Mouse (Mus musculus): ENCODE data around the gene Igsf6.
A peak's percentile ranks its signal among the peaks of the same experiment; 100 is the strongest.

Igsf6 gene

DNA sequence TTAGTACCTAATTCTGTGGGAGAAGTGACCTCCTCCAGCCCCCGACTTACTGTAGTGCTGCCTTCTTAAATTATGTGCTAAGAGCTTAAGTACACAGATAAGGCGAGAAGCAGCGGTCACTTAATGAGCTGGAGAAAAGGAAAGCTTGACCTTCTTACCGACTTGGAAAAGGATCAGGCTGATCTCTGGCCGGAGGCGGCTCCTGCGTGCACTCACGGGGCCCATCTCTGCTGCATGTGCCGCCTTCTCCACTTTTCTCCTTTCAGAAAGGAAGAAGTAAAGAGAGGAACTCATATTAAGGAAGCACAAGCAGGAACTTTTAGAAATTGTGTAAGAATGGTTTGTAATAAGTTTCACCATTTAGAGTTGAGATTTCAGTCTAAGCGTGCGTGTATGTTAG lies at the start of gene Igsf6:
Igsf6 (minus strand) TSS at position 292 of the 400 bp plus-strand sequence.
- DNase-seq (ENCODE audit: low spot score): no peak

DNA sequence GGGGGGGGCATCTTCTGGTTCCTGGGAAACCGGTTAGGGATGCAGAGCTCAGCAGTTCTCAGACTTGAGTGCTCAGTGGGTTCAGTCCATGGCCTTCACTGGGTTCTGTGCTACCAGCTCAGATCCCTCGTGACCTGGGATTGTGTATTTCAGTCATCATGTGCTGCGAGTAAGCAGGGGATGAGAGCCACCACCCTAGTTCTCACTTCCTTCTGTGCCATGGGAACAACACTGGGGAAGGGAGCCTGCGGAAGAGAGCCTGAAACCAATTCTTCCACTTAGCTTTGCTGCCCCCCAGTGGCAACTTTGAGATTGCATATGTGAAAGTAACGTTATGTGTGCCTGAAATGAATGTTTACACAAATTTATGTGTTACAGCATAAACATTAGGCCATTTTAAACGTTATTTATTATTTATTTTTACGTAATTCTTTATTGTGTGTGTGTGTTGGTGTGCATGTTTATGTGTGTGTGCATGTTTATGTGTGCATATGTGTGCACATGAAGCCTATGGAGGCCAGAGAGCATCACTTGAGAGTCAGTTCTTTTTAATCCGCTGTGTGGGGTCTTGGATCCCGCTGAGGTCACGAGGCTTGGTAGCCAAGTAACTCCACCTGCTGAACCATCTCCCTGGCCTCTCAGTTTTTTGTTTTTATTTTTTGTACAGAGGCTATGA lies 45.9 kb upstream of the Igsf6 start:
- DNase-seq (ENCODE audit: low spot score): peak; percentile 94

DNA sequence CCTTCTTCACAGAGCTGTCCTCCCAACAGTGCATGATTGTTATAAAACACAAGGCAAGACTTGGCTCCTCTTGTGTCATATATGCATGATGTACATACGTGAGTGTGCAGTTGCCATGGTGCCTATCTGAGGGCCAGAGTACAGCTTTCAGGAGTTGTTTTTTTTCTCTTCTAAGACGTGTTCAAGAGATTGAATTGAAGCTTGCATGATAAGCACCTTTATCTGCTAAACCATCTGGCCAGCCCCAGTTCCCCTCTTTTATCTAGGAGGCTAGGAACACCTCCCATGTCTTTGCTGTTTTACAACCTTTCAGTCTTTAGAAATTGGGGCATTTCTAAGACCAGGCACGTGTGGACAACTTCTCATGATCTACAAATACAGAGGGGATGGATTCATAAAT lies 37.4 kb upstream of the Igsf6 start:
- no peak for DNase-seq (ENCODE audit: low spot score)

DNA sequence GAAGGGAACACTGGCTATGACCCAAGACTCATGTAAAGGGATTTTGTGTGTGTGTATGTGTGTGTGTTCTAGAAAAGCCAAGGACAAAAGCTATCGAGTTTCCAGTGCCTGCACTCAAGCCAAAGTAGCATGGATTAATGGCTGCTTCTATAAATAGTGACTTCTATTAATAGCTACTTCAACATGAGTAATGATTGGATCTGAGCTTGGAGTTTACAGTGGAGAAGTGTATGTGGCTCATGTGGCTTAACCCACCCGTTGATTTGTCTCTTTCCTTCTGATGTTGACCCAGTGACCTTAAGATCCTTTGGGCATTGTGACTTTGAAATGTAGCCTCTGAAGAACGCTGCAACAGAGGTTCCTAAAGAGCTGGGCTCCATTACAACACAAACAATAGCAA lies 36.9 kb upstream of the Igsf6 start:
- DNase-seq (ENCODE audit: low spot score): peak; percentile 19

DNA sequence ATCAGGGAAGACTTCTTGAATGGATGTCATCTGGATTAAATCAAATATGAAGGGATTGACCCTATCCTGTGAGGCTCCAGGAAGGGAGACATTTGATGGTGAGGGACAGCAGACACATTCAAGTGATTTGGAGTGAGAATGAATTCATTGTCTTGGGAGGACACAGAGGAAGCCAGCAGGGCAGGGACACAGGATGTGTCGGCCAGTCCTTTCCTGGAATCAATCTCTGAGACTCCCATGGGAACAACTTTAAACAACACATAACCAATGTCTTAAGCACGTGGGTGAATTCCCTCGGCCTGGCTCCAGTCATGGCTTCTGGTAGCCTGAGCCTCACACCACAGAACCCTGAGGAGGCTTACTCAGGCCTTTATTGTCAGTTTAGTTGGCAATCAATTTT lies 33.5 kb upstream of the Igsf6 start:
- peak; percentile 3 for DNase-seq (ENCODE audit: low spot score)

DNA sequence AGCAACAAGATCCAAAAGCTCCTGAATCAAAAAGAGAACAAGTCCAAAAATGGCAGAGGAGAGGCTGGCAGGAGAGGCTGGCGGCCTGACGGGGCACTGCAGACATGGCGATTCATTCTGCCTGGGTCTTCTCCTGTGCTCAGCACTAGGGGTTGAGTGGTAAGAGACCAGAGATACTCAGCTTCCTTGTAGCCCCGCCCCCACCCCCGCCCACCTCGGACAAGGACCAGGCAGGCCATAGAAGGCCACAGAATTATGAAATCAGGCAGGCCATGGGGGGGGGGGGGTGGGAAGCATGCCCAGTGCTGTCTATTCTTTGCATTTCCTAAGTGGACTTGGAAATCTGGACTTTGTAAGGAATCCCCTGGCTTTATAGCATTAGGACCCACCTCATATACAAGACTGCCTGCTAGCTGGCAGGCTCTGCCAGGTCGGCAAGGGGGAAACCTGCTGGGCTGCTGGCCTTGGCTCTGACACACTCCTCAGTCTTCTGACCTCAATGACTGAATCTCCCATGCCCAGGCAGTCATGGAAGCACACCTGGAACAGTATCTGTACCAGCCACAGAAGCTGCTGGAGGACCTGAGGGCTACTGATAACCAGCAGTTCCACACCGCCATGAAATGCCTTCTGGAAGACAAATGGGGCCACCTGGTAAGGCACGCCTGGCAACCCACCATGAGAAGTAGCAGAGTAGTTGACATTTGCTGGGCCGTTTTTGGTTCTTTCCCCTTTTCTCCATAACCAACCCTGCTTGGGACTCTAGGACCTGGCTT lies 24.4 kb upstream of the Igsf6 start:
- no peak for DNase-seq (ENCODE audit: low spot score)

DNA sequence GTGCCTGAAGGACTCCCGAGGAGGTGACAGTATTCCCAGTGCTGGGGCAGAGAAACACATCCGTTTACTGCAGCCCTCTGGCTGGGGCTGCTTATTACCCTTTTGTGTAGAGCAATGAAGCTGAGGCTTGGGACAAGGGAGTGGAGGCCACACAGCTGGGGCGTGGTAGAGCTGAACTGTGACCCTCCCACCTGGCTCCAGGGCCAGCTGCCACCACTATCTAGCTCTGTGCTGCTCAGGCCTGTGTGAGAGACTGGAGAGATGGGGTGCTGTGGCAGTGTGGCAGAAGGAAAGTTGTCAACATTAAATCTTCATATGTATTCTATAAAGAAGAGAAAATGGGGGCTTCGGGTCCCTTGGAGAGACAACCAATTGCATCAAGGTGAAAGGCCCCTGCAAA lies 18.7 kb upstream of the Igsf6 start:
- DNase-seq (ENCODE audit: low spot score): no peak

DNA sequence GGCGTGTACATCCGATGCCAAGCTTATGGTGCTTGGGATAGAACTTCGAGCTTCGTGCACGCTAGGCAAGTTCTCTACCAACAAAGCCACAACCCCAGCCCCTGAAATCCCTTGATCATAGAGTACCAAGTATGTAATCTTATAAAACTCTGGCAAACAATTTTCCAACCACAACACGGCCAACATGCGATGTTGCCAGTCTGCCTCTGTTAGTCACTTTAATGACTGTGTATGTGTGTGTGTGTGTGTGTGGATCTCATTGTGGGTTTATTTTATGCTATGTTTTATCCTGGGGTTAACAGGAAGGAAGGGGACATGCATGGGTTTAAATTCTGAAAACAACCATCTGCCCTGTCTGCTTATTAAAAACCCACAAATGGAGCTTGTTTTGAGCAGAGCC lies 16.4 kb upstream of the Igsf6 start:
- no peak for DNase-seq (ENCODE audit: low spot score)

DNA sequence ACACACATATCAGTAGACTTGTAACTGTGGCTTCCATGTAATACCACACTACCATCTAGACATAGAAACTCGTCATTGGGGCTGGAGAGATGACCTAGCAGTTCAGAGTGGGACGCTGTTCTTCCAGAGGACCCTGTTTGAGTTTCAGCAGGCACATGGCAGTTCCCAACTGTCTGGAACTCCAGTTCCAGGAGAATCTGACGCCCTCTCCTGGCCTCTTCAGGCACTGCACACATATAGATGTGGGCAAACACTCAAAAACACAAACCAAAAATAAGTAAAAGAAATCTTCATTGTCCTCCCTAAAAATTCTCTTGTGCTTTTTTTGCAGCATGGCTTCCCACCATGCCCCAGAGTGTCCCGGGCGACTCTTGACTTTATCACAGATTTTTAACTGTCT lies 14.4 kb upstream of the Igsf6 start:
- DNase-seq (ENCODE audit: low spot score): no peak

DNA sequence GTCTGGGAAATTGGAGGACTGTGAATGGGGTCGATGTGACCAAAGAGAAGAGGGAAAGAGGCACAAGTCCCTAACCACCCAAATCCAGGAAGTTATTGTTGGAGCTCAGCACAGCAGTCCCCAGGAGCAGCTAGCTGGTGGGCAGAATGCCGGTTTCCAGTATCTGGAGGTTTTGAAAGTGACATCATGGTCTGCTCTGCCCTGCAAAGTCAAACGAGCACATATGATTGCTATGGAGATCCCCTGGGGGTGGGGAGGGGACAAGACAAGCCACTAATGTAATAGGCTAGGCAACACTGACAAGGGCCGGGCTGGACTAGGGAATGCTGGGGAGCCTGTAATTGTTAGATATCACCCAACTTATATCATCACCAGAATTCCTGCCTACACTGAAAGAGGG lies 11.1 kb upstream of the Igsf6 start:
- DNase-seq (ENCODE audit: low spot score): peak; percentile 23

DNA sequence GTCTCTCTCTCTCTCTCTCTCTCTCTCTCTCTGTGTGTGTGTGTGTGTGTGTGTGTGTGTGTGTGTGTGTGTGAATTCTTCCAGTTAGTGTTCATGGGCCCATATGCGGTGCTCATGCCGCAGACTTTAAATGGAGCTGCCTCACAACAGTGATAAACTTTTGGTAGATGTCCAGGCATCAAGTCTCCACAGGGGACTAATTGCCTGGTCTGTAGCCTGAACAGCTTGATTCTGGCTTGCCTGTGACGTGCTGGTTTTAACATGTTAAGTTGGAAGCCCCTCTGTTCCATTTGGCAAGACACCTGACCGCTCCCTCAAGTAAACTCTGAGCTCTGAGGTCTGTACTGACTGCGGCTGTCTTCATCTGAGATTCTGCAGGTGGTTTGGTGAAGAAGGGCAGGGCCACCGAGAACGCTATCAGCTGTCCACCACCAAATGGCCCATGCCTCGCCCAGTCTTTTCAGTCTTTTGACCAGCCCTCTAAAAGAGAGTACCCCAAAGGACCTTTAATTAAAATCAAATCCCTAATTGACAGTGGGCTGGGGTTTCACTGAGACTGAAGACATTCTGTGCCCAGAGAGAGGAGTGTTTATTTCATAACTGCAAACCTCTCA lies 10.6 kb upstream of the Igsf6 start:
- DNase-seq (ENCODE audit: low spot score): no peak

DNA sequence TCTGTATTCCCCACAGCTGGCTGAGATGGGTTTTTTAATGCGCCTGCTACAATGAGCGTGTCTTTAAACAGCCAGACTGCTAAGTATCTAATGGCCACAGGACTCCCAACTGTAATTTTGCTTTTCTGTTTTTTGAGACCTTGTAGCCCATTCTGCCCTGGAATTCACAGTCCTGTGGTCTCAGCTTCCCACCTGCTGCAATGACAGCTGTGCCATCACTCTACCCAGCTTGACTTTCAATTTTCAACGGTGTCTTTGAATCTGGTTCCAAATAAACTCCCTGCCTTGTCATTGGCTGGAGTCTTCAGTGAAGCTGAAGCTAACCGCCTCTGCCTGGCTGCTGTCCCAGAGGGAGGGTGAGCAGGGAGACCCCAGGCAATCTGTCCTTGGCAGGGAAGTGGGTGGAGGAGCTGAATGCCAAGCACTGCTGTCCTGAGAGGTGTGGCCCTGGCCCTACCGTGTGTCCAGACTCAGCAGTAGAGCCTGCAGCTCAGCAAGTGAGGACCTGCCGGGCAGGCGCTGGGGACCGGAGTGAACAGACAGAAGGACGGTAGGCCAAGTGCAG lies 8.7 kb upstream of the Igsf6 start:
- no peak for DNase-seq (ENCODE audit: low spot score)

DNA sequence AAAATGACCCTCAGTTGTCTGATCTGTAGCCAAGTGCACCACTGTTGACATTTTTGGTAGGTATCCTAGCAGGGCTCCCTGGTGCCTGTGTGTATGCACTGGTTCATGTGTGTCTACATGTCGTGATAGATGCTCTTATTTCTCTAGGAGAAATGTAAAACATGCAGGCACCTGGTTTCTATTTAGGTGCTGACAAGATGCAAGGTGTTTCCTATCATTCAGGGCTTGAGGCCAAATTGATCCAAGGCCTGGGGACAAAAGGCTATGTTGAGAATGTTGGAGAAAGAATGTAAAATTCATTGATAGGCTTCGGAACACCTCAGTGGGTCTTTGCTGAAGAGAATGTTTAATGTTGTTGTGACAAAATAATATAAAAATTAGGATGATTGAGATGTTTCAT lies 7.4 kb upstream of the Igsf6 start:
- DNase-seq (ENCODE audit: low spot score): peak; percentile 34

DNA sequence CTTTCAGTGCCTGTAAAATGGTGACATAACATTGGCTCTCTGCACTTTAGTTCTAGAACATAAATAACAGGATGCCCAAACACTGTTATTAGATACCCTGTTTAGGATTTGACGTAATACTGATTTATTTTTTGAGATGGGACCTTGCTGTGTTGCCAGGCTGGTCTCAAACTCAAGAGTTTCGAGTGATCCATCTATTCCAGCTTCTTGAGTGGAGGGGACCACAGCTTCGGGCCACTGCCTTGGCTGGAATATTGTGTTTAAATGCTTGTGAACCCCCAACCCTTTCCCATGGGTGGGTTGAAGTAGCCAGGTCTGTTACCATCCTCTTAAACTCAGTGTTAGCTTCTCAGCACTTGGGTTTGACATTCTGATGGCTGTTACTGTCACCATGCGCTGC lies 7.0 kb upstream of the Igsf6 start, which contains the start of gene Otoa:
Otoa (plus strand) TSS at position 301 of the 400 bp plus-strand sequence.
- no peak for DNase-seq (ENCODE audit: low spot score)

DNA sequence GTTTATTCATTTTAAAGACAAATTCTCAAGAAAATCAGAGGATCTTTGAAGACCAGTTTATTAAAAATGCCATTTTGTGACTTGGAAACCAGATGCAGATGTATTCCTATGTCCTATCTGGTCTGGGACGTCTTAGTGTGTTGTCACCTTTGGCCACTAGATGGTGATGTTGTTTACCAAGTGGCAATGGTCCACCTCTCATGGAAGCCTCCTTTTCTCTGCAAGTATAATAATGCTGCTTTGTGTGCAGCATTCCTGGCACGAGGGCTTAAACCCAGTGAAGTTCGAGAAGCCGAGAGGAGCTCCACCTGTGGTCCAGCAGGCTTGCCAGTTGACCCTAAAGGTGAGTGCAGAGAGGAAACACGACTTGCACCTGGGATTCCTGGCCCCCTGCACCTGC lies 3.5 kb upstream of the Igsf6 start:
- peak; percentile 81 for DNase-seq (ENCODE audit: low spot score)

DNA sequence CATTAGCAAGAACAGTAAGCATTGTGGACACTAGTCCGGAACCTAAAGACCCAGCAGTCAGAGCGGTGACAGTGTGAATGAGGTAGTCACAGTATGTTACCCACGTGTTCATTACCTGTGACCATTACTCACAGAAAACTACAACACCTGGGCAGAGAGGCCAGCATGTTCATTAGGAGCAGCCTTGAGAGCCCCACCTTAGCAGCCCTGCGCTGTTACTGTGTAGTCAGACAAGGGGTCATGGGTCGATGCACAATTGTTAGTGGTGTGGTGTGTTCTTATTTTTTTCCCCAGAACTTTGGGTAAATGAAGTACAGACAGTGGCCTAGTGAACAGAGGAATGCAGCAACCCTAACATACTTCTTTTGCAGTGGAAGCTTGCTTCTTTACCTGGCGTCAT lies 2.9 kb upstream of the Igsf6 start:
- DNase-seq (ENCODE audit: low spot score): no peak

DNA sequence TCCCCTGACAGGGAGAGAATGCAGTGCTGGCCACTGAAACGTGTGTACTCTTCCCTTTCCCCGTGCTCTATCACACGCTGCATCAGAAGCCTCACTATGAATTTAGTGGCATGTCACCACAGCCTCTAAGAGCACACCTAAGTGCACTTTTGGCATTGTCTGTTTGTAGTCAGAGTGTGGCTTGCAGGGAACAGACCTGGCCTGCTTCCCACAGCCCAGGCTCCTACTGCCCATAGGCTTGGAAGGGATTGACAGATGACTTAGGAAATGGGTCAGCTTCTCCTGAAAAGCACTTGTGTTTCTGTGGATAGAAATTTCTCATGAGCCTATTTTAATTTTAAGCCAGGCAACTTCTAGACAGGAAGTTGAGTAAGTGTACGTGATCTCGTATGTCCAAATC lies 1.0 kb upstream of the Igsf6 start:
- no peak for DNase-seq (ENCODE audit: low spot score)

DNA sequence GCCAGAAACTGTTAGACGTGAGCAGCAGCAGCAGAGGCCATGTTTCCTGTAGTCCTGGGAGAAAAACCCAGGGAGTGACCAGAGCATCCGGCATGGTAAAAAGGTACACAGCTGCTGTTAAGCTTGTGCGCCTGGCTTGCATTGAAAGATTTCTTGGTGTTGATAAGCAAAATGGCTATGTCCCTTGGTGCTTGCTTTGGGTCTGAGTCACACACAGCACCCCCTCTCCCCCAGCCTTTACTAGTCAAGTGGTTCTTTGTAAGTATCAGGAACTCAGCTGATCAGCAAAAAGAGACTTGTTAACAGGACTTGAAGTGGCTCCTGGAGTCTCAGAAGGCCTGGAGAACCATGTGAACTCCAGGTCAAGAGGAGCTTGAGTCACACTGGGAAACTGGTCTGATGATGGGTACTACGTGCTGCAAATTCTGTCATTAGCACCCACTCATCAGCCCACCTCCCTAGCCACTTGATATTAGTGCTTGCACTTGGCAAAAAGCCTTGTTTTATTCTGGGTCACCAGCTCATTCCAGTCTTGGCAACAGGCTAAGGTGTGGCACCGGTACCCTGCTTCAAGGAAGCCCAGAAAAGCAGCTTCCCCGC lies 529 bp upstream of the Igsf6 start:
- no peak for DNase-seq (ENCODE audit: low spot score)

DNA sequence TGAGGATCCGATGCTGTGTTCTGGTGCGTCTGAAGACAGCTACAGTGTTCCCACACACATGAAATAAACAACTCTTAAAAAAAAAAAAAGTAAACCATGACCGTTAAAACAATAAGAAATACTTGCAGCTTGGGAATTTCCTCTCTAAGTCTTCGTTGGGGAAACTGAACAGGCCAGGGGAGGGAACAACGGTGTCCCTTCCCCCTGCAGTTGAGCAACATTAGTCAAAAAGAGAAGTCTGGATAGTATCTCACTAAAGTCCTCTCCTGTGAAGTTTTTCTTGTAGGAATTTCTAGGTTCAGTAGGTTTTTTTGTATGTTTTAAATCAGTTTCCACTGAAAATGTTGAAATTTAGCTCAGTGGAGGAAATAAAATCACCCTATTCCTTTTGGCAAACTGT lies 1.9 kb downstream of the Igsf6 start:
- no peak for DNase-seq (ENCODE audit: low spot score)

DNA sequence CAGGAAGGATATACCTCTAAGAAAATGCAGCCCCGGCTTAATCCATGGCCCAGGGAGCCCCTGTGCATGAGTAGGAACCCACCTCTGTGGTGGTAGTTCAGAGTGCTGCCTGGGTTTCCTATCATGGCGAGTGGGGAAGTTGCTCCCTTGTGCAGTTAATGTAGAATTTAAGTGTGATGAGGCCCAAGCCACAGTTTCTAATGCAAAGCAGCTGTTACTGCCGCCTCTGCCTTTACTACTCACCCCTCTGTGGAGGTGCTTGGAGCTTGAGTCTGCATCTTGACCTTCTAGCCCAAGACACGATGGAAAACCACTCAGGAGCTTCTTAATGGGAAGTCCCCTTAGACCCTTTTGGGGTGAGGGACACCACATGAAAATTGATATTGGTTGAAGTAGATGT lies 3.1 kb downstream of the Igsf6 start:
- DNase-seq (ENCODE audit: low spot score): no peak

DNA sequence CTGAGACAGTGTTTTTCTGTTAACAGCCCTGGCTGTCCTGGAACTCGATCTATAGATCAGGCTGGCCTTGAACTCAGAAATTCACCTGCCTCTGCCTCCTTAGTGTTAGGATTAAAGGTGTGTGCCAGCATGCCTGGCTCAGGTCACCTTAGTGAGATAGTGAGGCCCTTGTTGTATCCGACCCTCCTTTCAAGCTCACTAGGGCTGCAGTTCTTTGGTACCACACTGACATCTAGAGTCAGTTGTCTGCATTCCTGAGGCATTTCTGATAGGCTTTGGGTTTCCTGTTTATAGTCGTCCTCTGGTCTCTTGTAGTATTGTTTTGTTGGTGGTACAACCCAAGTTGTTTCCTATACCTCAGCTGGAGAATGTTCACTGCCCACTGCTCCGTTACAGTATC lies 10.1 kb downstream of the Igsf6 start:
- no peak for DNase-seq (ENCODE audit: low spot score)

DNA sequence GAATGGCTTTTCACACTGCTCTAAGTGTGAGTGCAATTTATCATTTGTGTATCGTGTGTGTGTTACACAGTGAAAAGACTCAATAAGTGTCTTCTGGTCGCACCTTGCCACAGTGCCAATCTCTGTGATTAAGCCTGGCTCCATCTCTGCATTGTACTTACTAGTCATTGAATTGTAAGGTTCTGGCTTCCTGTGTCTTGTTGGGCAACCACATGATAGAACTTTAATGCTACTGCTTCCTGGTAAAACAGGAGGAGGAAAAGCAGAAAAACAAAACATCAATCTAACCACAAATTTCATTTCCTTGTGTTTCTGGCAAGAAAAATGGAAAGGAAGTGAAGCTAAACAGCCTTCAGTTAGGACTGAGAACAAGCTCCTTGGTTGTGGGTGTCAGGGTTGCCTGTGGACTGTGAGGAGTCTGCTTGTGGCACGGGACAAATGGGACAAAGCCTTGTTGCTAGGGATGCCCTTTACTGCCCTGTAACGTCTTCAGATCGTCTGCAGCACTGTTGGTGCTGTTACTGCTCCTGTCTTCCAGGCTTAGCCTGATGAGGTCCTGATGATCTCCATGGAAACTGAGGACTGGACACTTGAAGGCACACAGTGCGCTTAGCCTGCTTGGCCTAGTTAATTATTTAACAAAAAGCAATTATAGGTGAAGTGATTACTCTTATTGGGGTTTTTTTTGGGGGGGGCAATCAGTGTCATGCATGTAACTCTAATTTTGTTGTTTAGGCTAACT lies 14.7 kb downstream of the Igsf6 start:
- no peak for DNase-seq (ENCODE audit: low spot score)
